Mouse (Mus musculus) heart, postnatal 14 days (tissue): ENCODE data around the gene C3. TPM values are rescaled to one million over a fixed set of nuclear protein-coding genes. Genes with fewer than 3 reads are reported as not detected.

Source experiments
- DNase-seq, 2 experiments: peaks; one replicate each; pipeline ENCODE4 v3.0.0; 2021 to 2022
- intact Hi-C: fragments of 180-260 bp; cut with DNase I; formaldehyde crosslinking; loops from one replicate; pipeline ENCODE4 v1.15.1; 2025
- microRNA-seq, 2 experiments: library from miRNA; unstranded; fragments of <30 nt; microRNA quantifications; one replicate each; pipeline ENCODE4 v1.2.0; 2021 to 2022
- total RNA-seq, 2 experiments: library from RNA; stranded (reverse); gene quantifications; 2 replicates each; pipeline ENCODE4 v1.2.3; 2021

Gene C3
- total RNA-seq, 2 experiments from 2014 or later: 47.9 to 65.0 TPM

DNA sequence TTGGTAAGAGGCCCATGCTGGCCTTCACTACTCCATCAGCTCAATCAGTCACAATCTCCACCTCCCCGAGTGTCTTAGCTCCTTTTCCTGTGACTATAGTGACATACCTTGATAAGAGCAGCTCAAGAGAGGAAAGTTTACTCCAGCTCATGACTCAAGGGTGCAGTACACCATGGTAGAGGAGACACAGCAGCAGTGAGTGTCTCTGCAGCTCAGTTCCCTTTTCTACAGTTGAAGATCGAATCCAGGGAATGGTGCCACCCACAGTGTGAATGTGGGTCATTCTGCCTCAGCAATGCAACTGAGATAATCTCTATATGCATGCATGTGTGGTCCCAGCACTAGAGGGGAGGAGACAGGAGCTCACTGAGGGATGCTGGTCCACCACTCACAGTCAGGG lies 42.3 kb downstream of the C3 start:
- intact Hi-C loops: no loop called here
- DNase-seq: no peak

DNA sequence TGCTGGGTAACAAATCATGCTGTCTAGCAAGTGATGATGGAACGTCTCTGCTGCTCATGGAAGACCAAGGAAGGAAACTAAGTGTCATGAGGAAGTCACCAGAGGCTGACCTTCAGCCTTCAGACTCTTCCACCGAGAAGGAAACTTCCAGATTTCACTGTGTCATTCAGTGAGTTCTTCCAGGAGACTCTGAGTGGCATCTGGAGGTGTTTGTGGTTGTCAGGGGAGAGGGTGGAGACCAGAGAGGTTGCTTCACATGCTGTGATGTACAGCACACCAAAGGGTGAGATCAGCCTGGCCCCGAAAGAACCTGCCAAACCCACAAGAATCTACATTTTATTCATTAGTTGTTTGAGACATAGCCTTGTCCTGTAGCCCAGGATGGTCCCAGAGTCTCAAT lies 45.1 kb downstream of the C3 start:
- intact Hi-C loops: no loop called here
- no peak for DNase-seq

DNA sequence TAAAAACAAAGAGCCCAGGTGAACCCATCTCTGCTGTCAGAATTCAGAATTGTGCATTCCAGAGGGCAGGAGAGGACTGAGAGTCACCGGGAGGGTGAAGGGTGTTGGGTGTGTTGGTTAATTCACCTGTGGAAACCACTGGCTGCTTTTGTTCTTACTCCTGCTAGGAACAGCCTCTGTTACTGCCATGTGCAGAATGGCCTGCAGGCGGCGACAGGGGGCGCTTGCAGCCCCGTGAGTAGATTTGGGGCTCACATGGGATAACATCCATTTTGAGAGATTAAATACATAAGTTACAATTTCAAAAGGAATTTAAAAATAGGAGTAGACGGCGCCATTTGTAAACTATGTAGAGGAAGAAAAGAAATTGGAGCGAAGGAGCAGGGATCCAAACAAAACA lies 47.6 kb downstream of the C3 start:
- intact Hi-C loops: no loop called here
- DNase-seq: peak in 1 of 2 experiments; percentile 20

DNA sequence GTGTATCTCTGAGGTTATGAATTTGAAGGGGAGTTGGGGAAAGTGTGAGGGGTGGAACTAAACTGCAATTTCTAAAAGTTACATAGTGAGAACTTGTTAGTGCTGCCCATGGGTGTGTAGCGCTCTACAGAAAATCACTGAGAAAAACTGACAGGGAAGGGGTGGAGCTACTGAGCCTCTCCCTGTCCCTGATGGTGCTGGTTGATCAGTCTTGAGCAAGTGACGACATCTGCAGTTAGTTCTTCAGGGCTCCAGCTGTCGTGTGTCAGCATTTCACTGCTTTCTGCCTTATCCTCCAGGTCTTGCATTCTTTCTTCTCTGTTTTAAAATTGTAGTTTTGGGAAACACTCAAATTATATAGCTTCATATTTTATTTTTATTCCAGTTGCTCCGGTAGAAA lies 54.6 kb downstream of the C3 start:
- intact Hi-C loops: no loop called here

DNA sequence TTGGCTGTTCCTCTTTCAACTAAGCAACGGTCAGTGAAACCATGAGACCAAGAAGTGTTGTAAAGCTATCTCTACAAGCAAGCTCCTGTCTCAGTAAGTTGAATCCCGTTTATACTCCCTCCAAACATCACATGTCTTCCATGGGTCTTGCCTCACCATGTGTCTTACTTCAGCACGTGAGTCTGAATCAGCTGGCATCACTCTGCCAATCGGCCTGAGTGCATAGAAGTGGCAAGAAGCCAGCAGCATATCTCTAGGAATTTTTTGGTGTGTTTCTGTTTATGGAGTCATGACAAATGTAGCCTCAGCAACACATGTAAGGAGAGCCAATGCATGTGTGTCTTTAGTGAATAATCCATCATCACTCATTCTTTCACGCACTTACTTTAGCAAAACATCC lies 55.6 kb downstream of the C3 start:
- intact Hi-C loops: no loop called here
- no peak for DNase-seq

More for the DNA sequence above, 54.6 kb downstream of the C3 start:
- DNase-seq: no peak

DNA sequence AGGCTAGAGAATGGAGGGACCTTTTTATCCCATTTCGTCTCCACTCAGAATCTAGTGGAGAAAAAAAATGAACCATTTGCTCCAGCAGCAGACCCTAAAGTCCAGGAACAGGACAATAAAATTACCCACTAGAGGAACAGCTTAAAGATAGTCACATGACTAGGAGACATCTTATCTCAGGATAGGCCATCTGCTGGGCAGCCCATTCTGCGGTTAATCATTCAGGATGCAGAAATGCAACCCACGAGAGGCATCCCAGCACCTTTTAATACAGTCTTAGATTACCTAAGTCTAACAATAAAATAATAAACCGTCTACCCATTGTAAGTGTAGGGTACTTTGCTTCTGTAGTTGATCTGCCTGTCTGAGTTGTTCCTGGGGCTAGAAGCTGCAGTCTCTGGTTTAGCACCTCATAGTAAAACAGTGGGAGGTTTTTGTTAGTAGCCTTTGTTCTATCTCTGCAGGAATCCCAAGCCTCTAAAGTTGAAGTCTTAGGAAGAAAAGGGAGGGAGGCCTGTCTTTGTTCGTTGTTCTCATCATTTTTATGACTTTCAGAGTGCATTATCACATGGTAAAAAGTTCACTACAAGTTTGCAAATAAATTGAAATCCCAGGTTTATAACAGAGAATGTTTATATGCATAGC lies 57.2 kb downstream of the C3 start:
- intact Hi-C loops: no loop called here
- DNase-seq: no peak

DNA sequence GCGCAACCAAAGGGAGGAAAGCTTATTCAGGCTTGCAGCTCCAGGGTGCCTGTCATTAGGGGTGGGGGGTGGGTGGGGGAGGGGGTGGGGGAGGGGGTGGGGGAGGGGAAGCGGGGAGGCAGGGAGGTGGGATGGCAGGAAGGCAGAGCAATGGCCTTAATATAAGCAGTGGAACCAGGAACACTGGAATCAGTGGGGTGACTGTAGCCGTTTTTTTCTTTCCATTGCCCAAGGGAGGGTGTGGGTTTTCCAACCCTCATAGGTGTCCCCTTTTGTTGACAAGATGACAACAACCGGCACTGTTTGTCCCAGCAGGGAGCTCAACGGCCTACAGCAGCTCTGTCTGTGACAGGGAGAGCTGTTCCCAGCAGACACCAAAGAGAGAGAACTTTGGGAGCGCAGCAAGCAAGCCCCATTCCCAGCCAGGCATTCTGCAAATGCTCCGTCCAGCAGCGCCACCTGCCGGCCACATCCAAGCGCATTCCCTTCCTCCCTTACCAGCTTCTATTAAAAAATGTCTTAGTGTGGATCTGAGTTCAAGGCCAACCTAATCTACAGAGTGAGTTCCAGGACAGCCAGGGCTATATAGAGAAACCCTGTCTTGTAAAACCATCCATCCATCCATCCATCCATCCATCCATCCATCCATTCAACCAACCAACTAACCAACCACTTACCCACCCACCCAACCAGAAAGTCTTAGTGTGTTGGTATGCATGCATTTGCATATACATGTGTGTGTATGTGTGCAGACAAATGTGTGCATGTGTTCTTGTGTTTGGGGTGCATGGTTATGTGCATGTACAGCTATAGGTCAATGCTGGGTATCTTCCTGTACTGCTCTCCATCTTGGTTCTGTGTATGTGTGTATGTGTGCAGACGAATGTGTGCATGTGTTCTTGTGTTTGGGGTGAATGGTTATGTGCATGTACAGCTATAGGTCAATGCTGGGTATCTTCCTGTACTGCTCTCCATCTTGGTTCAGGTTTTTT lies 60.8 kb downstream of the C3 start:
- intact Hi-C loops: loop anchor here (1.0 to 2.0 kb wide), 3 partner anchors 71 to 358 kb away; partner anchors contain the start of gene Alkbh7
- peak; percentile 90 to 95 for DNase-seq

Small RNA genes lying within 50 kb of the gene (microRNA-seq; reads per million reads assigned to microRNA genes)
- 0 reads per million in 2 experiments for gene Mir6978

Other genes with a start within 250 kb of the C3 start
- not detected for gene Acer1, start 246.0 kb downstream of the C3 start, total RNA-seq
- 10 to 100 TPM; 57.3 to 64.0 TPM for gene Clpp, start 237.8 kb downstream of the C3 start, total RNA-seq
- gene Alkbh7, start 230.8 kb downstream of the C3 start, total RNA-seq: 10 to 100 TPM; 49.6 to 52.8 TPM
- not detected for gene Pspn, start 228.1 kb downstream of the C3 start, total RNA-seq
- gene Gtf2f1, start 216.8 kb downstream of the C3 start, total RNA-seq: 10 to 100 TPM; 22.0 to 23.6 TPM
- gene Gm17949, start 216.7 kb downstream of the C3 start, total RNA-seq: not detected
- gene Khsrp, start 196.6 kb downstream of the C3 start, total RNA-seq: 10 to 100 TPM; 54.7 to 56.7 TPM
- gene Slc25a41, start 186.5 kb downstream of the C3 start, total RNA-seq: not detected
- gene Crb3, start 169.0 kb downstream of the C3 start, total RNA-seq: under 1 TPM; 0.22 to 0.29 TPM
- gene Slc25a23, start 168.3 kb downstream of the C3 start, total RNA-seq: 10 to 100 TPM; 69.3 to 73.8 TPM
- gene Dennd1c, start 149.6 kb downstream of the C3 start, total RNA-seq: 1 to 10 TPM; 2.0 TPM
- 1 to 10 TPM; 3.3 to 3.9 TPM for gene Tubb4a, start 140.4 kb downstream of the C3 start, total RNA-seq
- under 1 TPM; 0.36 to 0.44 TPM for gene Tnfsf9, start 122.8 kb downstream of the C3 start, total RNA-seq
- not detected for gene Cd70, start 78.4 kb downstream of the C3 start, total RNA-seq
- under 1 TPM in 1 of 2 experiments, not detected in 1; 0.22 TPM for gene Tnfsf14, start 34.0 kb downstream of the C3 start, total RNA-seq
- 10 to 100 TPM; 25.9 to 26.8 TPM for gene Gpr108, start 20.3 kb upstream of the C3 start, total RNA-seq
- 10 to 100 TPM; 72.3 to 77.5 TPM for gene Trip10, start 21.3 kb upstream of the C3 start, total RNA-seq
- 1 to 10 TPM; 2.2 to 5.5 TPM for gene Vav1, start 51.0 kb upstream of the C3 start, total RNA-seq
- 1 to 10 TPM; 8.2 to 8.3 TPM for gene Adgre1, start 130.6 kb upstream of the C3 start, total RNA-seq